In genomic region chr3:96263558-96264403, GRCm38 (mm10) we compare ENCODE assay signal across 9 mouse cellular contexts. TPM values are rescaled to one million over a fixed set of nuclear protein-coding genes. Genes with fewer than 3 reads are reported as not detected.
DNase-seq lines count a peak whose midpoint lies in the region; ATAC-seq lines count a peak whose summit lies in the region.
"Had no signal": no experiment of that assay in that cellular context is flagged by ENCODE, and none has a peak within 500 bp of the region (broad histone marks: within the 10 kb centered on the region; RNA-seq: fewer than 3 reads in every experiment).

No protein-coding gene starts in this region.

- no peaks in the 10 kb centered on the region for H3K9me3 ChIP-seq in erythroblast, embryonic 14.5 days (ENCODE audit: control insufficient read depth, low read length)
- no peaks in the 10 kb centered on the region for H3K9me3 ChIP-seq in hindbrain, embryonic 11.5 days (ENCODE audit: control insufficient read depth, low read length)
- H3K9me3 ChIP-seq in limb, embryonic 15.5 days = no peaks in the 10 kb centered on the region
- H3K9me3 ChIP-seq in midbrain, embryonic 15.5 days = no peaks in the 10 kb centered on the region

- peak overlapping the region; percentile 85 for H3K9ac ChIP-seq in hindbrain, embryonic 11.5 days (ENCODE audit: low read depth, low read length)
- H3K9ac ChIP-seq in limb, embryonic 15.5 days = peak overlapping the region; percentile 40
- peak overlapping the region; percentile 34 for H3K9ac ChIP-seq in midbrain, embryonic 15.5 days

- H3K36me3 ChIP-seq in erythroblast, embryonic 14.5 days (ENCODE audit: control insufficient read depth) = peaks cover 18% of the 10 kb centered on the region
- no peaks in the 10 kb centered on the region for H3K36me3 ChIP-seq in hindbrain, embryonic 11.5 days (ENCODE audit: control insufficient read depth, insufficient read depth, low read length)
- no peaks in the 10 kb centered on the region for H3K36me3 ChIP-seq in limb, embryonic 15.5 days
- no peaks in the 10 kb centered on the region for H3K36me3 ChIP-seq in midbrain, embryonic 15.5 days (replicated peaks)

- H3K27me3 ChIP-seq in erythroblast, embryonic 14.5 days (ENCODE audit: control insufficient read depth) = no peaks in the 10 kb centered on the region
- no peaks in the 10 kb centered on the region for H3K27me3 ChIP-seq in hindbrain, embryonic 11.5 days (ENCODE audit: control insufficient read depth, insufficient read depth, low read length)
- no peaks in the 10 kb centered on the region for H3K27me3 ChIP-seq in limb, embryonic 15.5 days
- no peaks in the 10 kb centered on the region for H3K27me3 ChIP-seq in midbrain, embryonic 15.5 days (replicated peaks)

- H3K4me3 ChIP-seq in erythroblast, embryonic 14.5 days (replicated peaks) = peak overlapping the region; percentile 76
- H3K4me3 ChIP-seq in hindbrain, embryonic 11.5 days (ENCODE audit: low read depth, low read length) = peak overlapping the region; percentile 57
- peak overlapping the region; percentile 59 for H3K4me3 ChIP-seq in limb, embryonic 15.5 days
- H3K4me3 ChIP-seq in midbrain, embryonic 15.5 days = peak overlapping the region; percentile 62

- peak; percentile 28; the same call in 1 of the 2 replicates for ATAC-seq in hindbrain, embryonic 11.5 days (ENCODE audit: low FRiP score)
- no peak for ATAC-seq in limb, embryonic 15.5 days (ENCODE audit: insufficient number of reproducible peaks, low FRiP score, low TSS enrichment, low read depth)
- peak; percentile 43 for ATAC-seq in midbrain, embryonic 15.5 days (replicated peaks)

- peak overlapping the region; percentile 64 for H3K4me2 ChIP-seq in hindbrain, embryonic 11.5 days (replicated peaks; ENCODE audit: low read depth, low read length)
- peak overlapping the region; percentile 52 for H3K4me2 ChIP-seq in limb, embryonic 15.5 days
- peak overlapping the region; percentile 72 for H3K4me2 ChIP-seq in midbrain, embryonic 15.5 days

- H3K27ac ChIP-seq in hindbrain, embryonic 11.5 days (ENCODE audit: low read depth, low read length) = peak overlapping the region; percentile 97
- peak overlapping the region; percentile 98 for H3K27ac ChIP-seq in limb, embryonic 15.5 days
- H3K27ac ChIP-seq in midbrain, embryonic 15.5 days = peak overlapping the region; percentile 98

- peak; percentile 60 for DNase-seq in layer of hippocampus, adult 11-12 months (ENCODE audit: low spot score)
- no peak for DNase-seq in layer of hippocampus, postnatal 25 days (ENCODE audit: extremely low spot score in 1 of 2, low spot score in 1 of 2)
- DNase-seq in ZHBTc4 (ENCODE audit: low read depth, low spot score) = peak; percentile 69
- peak; percentile 67 for DNase-seq in hindbrain, embryonic 11.5 days (ENCODE audit: low spot score)
- DNase-seq in thymus, postnatal 25 days = peak; percentile 65

- H3K4me1 ChIP-seq in erythroblast, embryonic 14.5 days (ENCODE audit: control insufficient read depth) = peaks cover 77% of the 10 kb centered on the region
- peaks cover 5% of the 10 kb centered on the region; the same call in 1 of the 2 replicates for H3K4me1 ChIP-seq in hindbrain, embryonic 11.5 days (replicated peaks; ENCODE audit: control insufficient read depth, insufficient read depth, low read length)
- peaks cover 27% of the 10 kb centered on the region for H3K4me1 ChIP-seq in limb, embryonic 15.5 days
- peaks cover 35% of the 10 kb centered on the region for H3K4me1 ChIP-seq in midbrain, embryonic 15.5 days

- WGBS in hindbrain, embryonic 11.5 days = 7% methylated on average over 27 of the region's 27 CpGs
- 6% methylated on average over 27 of the region's 27 CpGs for WGBS in limb, embryonic 15.5 days
- 3% methylated on average over 27 of the region's 27 CpGs for WGBS in midbrain, embryonic 15.5 days

RNA-seq across cellular contexts. Expression of gene Hist2h4, which starts 0.7 kb away (rescaled TPM):
- 10 to 100 TPM; 23.8 to 28.4 TPM for total RNA-seq in layer of hippocampus, postnatal 25 days (2021)
- polyA plus RNA-seq in erythroblast, embryonic 14.5 days (2012) = 3.1 and 7.2 TPM in 2 replicates
- polyA plus RNA-seq in hindbrain, embryonic 11.5 days (2014; fragmentation: Nextera tagmentation; extraction: Ambion mirVana) = 4.2 and 5.8 TPM in 2 replicates
- 3.9 and 11.4 TPM in 2 replicates for polyA plus RNA-seq in limb, embryonic 15.5 days (2015; fragmentation: Nextera tagmentation; extraction: Ambion mirVana)
- 5.6 and 6.1 TPM in 2 replicates for polyA plus RNA-seq in midbrain, embryonic 15.5 days (2015; fragmentation: Nextera tagmentation; extraction: Ambion mirVana)

RNA-seq across cellular contexts. Expression of gene Hist2h3b, which starts 4.7 kb away (rescaled TPM):
- total RNA-seq in layer of hippocampus, postnatal 25 days (2021) = 10 to 100 TPM; 41.9 to 53.6 TPM
- 24.1 and 60.1 TPM in 2 replicates for polyA plus RNA-seq in erythroblast, embryonic 14.5 days (2012)
- polyA plus RNA-seq in hindbrain, embryonic 11.5 days (2014; fragmentation: Nextera tagmentation; extraction: Ambion mirVana) = 61.9 and 71.6 TPM in 2 replicates
- polyA plus RNA-seq in limb, embryonic 15.5 days (2015; fragmentation: Nextera tagmentation; extraction: Ambion mirVana) = 37.0 and 53.8 TPM in 2 replicates
- 12.8 and 13.1 TPM in 2 replicates for polyA plus RNA-seq in midbrain, embryonic 15.5 days (2015; fragmentation: Nextera tagmentation; extraction: Ambion mirVana)

RNA-seq across cellular contexts. Expression of gene Hist2h2bb, which starts 5.8 kb away (rescaled TPM):
- 100 to 1,000 TPM; 110 to 123 TPM for total RNA-seq in layer of hippocampus, postnatal 25 days (2021)
- polyA plus RNA-seq in erythroblast, embryonic 14.5 days (2012) = 0.89 and 1.4 TPM in 2 replicates
- polyA plus RNA-seq in hindbrain, embryonic 11.5 days (2014; fragmentation: Nextera tagmentation; extraction: Ambion mirVana) = 15.2 and 16.9 TPM in 2 replicates
- polyA plus RNA-seq in limb, embryonic 15.5 days (2015; fragmentation: Nextera tagmentation; extraction: Ambion mirVana) = 5.2 and 10.7 TPM in 2 replicates
- 1.9 and 2.6 TPM in 2 replicates for polyA plus RNA-seq in midbrain, embryonic 15.5 days (2015; fragmentation: Nextera tagmentation; extraction: Ambion mirVana)

RNA-seq across cellular contexts. Expression of gene Hist2h3c1, which starts 17.3 kb away (rescaled TPM):
- total RNA-seq in layer of hippocampus, postnatal 25 days (2021) = not detected
- not detected in 2 replicates for polyA plus RNA-seq in erythroblast, embryonic 14.5 days (2012)
- polyA plus RNA-seq in hindbrain, embryonic 11.5 days (2014; fragmentation: Nextera tagmentation; extraction: Ambion mirVana) = 0.64 and 0.90 TPM in 2 replicates
- 0.13 and 0.60 TPM in 2 replicates for polyA plus RNA-seq in limb, embryonic 15.5 days (2015; fragmentation: Nextera tagmentation; extraction: Ambion mirVana)
- polyA plus RNA-seq in midbrain, embryonic 15.5 days (2015; fragmentation: Nextera tagmentation; extraction: Ambion mirVana) = 0.11 TPM in 1 of 2 replicates, not detected in the other
- polyA plus RNA-seq: brain, embryonic 14.5 days had no signal

RNA-seq across cellular contexts. Expression of gene Hist2h2aa1, which starts 18.5 kb away (rescaled TPM):
- total RNA-seq in layer of hippocampus, postnatal 25 days (2021) = 1 to 10 TPM; 3.0 to 6.9 TPM
- polyA plus RNA-seq in erythroblast, embryonic 14.5 days (2012) = 7.4 and 13.0 TPM in 2 replicates
- 11.8 and 14.6 TPM in 2 replicates for polyA plus RNA-seq in hindbrain, embryonic 11.5 days (2014; fragmentation: Nextera tagmentation; extraction: Ambion mirVana)
- 21.8 and 24.8 TPM in 2 replicates for polyA plus RNA-seq in limb, embryonic 15.5 days (2015; fragmentation: Nextera tagmentation; extraction: Ambion mirVana)
- 14.4 and 19.2 TPM in 2 replicates for polyA plus RNA-seq in midbrain, embryonic 15.5 days (2015; fragmentation: Nextera tagmentation; extraction: Ambion mirVana)

Comparison
In these comparisons a context has a peak if more than half of its experiments do, and no peak if none do; other contexts are left out.
1. DNase-seq: peak in layer of hippocampus, adult 11-12 months (single experiment), ZHBTc4 (single experiment), hindbrain, embryonic 11.5 days (single experiment) and thymus, postnatal 25 days (single experiment); none in layer of hippocampus, postnatal 25 days (0 of 2).
2. H3K9ac ChIP-seq: peak in every context shown above with its lines; median percentile 85 in hindbrain, embryonic 11.5 days; 40 in limb, embryonic 15.5 days; 34 in midbrain, embryonic 15.5 days.
3. Peak in every context shown above with its lines, with median percentiles within 50 percentile points of each other: H3K4me3 ChIP-seq, H3K27ac ChIP-seq and H3K4me2 ChIP-seq.